Mouse (Mus musculus): ENCODE results near the gene App.

App gene

DNA sequence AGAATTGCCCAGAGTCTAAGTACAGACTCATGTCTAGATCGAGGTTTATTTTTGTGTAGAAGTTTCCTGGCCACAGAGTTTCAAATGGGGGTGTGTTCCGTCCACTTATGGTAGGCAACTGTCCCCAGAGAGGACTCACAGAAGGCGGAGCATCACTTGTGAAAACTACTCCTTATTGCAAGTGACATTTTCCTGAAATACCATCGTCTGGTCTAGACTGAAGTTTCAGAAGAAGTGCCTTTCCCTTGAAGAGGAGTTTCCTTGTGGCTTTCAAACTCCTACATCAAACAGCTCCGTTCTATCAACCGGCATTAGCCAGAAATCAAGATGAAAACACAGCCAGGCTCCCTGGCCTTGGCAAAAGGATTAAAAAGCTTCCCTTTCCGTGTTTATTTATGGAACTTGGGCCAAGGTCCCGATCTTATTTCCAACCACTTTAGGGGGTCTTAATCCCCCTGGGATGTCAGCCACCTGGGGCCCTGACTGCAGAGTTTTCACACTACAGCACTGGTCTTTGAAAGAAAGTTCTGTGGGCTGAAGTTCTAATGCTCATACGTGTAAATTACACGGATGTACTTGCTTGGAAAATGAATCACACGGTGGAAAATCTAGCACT is 187.4 kb downstream of the App start:
- in situ Hi-C loops (cut with MboI; ENCODE audit: low sequenced_read_pairs): no loop called here

DNA sequence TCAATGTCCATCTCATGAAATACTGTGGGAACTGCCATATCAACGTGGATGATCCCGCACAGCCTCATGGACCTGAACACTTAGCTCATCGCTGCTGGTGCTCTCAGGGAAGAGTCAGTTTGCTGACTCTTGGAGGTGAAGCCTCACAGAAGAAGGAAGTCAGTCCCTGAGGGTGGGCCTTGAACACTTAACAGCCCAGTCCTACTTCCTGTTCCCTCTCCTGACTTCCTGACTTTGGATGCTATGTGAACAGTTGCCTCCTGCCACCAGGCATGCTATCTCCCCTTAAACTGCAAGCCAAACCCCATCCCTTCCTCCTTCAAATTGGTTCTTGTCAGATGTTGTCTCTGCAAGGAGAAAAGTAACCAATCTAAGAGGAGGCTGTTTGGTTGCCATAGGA is 188.2 kb downstream of the App start:
- in situ Hi-C loops (cut with MboI; ENCODE audit: low sequenced_read_pairs): no loop called here

DNA sequence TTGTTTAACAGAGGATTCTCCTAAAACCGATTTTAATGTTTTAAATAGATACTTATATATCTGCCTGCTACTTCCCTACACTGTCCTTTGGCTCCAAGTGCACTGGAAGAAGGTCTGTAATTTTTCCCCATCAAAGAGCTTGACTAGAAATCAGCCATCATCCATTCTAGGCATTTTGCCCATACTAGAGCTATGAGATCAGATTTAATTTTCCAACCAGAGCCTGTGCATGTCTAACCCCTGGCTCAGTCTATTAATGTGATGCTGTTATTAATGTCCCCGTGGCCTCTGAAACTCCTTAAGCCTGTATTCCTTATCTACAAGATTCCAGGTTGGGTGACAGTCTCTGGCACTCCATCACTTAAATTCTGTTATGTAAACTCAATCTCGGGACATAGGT is 190.1 kb downstream of the App start:
- in situ Hi-C loops (cut with MboI; ENCODE audit: low sequenced_read_pairs): no loop called here

DNA sequence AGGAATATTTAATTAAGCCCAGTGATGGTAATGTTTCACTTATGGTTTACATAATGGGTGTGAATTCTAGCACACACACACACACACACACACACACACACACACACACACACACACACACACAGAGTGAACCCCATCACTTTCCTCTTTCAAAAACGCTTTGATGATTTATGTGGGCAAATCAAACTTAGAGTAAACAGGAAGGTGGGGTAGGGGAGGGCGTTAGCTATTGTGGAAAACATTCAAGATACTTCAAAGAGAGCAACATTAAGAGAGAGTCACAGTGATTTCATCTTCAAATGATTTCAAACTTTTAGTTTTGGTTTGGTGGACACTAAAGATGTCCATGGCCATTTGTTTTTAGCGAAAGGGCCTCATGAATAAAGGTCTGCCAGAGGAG is 191.0 kb downstream of the App start:
- in situ Hi-C loops (cut with MboI; ENCODE audit: low sequenced_read_pairs): no loop called here

DNA sequence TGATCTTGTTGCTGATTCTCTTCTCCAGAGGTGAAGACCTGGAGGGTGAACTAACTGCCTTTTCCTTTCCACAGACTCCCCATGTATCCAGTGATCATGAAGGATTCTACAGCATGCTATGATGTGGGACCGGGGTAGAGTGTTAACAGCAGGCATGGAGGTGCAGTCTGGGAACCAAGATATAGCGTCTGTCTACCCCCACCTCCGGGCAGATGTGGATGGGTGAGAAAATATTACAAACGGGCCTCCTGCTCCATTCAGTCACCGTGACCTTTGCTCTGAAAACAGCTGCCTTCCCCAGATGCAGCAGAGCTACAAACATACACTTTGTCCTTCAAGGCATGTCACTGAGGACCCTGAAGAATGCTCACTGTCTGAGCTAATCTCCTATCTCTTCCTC is 195.0 kb downstream of the App start:
- in situ Hi-C loops (cut with MboI; ENCODE audit: low sequenced_read_pairs): no loop called here

DNA sequence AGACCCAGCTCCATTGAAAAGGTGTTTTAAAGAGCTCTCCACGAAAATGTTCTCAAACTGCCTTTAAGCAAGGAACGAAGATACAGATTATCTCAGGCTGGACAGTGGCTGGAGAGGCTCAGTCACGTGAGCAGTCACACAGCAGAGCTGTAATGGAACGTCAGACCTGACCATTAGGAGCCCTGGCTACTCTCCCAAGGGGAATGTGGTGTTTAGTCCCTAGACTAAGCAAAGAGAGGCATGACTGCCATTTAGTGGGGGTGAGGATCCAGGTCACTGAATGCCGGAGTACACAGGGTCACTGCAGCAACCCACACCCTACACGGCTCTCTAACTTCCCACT is 199.4 kb downstream of the App start:
- in situ Hi-C loops (cut with MboI; ENCODE audit: low sequenced_read_pairs): no loop called here

DNA sequence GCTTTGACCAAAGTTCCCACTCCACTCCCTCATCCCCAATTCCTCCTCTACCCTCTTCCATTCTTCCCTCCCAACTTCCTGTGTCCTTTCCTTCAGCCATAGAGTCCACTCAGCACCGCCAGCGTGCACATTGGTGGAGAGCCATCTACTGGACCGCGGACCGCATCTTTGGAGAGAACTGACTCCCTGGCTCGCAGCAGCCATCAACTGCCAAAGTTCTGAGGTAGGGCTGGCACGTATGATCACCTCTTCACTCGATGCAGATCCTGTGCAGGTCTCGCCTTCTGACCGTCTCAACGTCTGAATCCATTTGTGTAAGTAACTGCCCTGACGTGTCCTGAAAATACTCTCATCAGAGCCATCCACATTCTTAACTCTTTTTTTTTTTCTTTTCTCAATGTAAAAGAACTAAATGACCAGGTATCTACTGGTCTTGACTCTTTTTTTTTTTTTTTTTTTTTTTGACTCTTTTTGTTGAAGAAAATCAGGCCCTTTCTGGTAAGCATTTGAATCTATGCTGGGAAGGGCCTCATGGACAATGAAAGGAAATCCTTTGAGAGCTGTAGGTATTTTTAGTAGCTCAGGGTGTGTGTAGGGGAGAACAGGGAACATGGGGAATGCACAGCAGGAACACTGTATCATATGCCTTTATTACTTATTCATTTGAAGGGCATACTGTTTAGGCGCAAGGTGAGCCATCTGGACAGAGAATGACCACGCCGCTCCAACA is 200.0 kb downstream of the App start:
- in situ Hi-C loops (cut with MboI; ENCODE audit: low sequenced_read_pairs): no loop called here

DNA sequence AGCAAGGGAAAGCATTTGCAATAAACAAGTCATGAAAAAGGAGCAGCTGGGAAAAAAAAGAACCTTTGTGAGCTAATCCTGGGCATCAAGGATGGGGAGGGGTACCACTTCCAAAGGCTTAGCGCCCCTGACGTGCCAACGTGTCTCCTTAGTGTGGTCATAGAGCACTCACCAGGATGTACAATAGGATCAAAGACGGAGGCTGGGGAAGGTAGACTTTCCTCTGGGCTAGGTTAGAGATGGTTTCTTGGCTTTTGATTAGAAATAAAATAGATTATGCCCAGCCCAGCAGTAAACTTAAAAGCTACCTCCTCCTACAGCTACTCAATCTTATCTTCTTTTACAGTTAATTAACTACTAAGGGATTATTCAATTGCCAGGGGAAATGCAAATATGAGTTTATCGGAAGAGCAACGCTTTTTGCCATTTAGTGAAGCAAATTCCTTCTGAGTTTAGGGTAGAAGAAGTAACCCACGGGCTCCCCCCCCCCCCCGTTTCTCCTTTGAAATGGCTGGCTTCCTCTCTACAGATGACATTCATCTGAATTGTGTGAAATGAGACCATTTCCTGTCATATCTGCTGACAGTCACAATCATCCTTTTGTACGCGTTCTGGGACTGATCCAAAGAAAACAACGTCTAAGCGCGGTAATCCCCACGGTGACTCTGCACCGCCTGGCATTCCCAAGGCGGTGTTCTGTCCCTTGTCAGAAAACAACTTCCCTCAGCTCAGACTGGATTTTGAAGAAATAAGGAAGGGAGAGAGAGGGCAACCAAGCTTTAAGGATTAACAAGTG is 201.8 kb downstream of the App start:
- in situ Hi-C loops (cut with MboI; ENCODE audit: low sequenced_read_pairs): no loop called here

DNA sequence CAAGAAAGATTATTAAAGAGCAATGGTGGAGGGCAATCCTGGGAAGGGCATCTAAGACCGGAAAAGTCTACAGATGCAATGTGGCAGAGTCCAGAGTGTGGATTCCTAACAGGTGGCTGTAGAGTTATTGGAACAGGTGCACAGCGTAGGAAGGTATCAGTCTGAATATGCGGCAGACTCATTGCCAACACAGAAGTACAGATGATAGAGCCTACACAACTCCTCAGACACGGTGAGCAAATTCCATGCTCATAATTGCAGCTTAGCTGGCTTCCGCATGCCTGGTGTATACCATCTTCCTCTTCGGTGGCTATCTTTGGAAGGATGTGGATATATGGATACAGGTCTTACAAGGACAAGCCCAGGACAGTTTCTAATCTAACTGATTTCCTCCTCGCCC is 204.5 kb downstream of the App start:
- in situ Hi-C loops (cut with MboI; ENCODE audit: low sequenced_read_pairs): no loop called here

DNA sequence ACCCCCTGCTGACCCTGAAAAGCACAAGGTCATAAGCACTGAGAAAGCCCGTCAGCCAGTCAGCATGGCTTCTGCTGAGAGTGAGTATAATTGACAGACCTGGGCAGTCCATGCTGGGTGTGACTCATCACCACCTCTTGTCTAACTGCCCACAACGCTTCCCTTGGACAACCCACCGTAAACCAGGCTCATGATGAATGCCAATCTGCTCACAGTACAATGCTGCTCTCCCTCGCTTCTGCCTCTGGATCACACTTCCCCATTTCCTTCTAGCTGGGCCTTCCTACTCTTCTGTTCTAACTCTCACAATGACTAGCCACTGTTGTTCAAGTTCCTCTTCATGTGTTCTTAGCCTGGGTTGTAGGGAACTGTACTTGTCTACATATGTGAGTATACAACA is 206.6 kb downstream of the App start:
- in situ Hi-C loops (cut with MboI; ENCODE audit: low sequenced_read_pairs): no loop called here

DNA sequence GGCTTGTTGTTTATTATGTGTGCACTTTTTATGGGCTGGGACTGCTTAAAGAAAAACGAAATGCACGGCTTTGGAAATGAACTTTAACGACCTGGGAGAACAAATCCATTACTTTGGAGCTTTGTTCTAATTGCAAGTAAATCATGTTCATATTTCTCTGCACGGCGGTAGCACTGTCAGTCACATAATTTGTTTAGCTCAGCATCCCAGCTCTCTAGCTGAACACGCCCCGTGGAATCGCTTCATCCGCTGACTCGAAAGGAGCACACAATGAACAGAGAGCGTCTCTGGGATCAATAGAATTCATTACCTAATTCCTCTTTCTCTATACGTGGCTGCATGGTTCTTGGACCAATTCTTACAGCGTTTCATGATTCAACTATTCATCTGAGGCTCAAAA is 207.5 kb downstream of the App start:
- in situ Hi-C loops (cut with MboI; ENCODE audit: low sequenced_read_pairs): no loop called here

DNA sequence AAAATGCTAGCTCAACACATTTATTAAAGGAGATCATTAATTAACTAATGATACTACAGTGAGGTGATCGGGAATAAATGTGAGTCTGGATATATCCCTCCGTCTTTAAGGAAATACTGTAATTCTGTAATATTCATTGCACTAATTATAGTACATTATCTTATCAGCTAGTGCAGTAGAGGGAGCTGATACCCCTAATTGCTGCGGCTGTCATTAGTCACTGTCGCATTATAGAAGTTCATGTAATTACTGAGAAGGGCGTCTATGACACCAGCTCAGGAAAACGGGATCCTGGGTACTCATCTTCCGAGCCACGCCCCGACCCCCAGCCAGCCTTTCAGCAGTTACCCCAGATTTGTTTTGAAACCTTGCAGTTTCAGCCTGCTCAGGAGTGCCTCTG is 209.6 kb downstream of the App start:
- in situ Hi-C loops (cut with MboI; ENCODE audit: low sequenced_read_pairs): no loop called here

DNA sequence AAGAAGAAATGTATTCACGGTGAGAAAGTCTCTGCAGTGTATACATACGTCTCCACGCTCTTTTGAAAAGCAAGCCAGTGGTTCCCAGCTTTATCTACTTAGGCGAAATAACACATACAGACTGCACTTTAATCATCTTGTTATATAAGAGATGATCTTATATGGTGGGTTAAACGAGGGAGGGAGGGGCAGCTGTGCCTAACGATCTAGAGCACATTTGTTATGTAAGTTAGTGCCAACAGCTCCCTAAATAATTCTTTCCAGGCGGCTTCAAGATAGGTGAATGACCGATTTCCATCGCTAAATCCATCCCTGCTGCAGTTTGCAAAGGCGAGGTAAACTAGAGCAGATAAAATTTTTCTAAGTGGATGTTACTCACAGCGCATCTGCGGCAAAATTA is 210.0 kb downstream of the App start:
- in situ Hi-C loops (cut with MboI; ENCODE audit: low sequenced_read_pairs): no loop called here

DNA sequence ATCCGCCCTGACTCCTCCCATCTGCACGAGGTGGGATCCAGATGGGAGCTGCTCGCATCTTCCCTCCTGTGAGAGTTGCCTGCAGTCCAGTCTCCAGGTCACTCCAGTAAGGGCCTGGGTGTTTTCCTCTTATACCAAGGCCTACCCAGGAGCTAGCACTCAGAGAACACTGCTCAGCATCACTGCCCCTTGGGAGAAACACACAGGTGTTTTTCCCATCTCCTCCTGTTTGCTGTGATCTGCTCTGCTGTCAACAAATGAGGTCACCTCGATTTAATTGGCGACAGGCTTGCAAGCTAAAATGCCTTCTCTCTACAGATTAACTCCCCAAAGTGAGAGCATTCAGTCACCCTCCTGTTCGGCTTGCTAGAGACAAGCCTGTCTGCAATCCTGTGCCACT is 216.3 kb downstream of the App start:
- in situ Hi-C loops (cut with MboI; ENCODE audit: low sequenced_read_pairs): loop anchor here (10.0 kb wide), 1 partner anchor 718 kb away; no protein-coding TSS in a partner anchor

DNA sequence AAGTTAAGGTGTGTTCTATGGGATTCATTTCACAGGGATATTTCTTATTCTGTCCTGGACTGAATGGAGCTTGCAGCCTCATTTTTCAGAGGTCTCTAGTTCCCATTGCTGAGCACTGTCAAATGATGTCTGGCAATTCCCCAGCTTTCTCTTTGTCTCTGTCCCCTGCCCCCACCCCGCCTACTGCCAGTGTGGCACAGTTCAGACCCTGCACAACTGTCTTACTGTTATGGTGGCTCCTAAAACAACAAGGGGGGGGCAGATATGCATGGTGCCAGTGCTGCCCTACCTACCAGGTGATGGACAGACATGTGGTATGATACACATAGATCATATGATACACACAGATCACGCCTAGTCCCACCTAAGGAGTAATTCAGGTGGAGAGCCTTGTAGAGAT is 216.9 kb downstream of the App start:
- in situ Hi-C loops (cut with MboI; ENCODE audit: low sequenced_read_pairs): loop anchor here (10.0 kb wide), 1 partner anchor 718 kb away; no protein-coding TSS in a partner anchor

DNA sequence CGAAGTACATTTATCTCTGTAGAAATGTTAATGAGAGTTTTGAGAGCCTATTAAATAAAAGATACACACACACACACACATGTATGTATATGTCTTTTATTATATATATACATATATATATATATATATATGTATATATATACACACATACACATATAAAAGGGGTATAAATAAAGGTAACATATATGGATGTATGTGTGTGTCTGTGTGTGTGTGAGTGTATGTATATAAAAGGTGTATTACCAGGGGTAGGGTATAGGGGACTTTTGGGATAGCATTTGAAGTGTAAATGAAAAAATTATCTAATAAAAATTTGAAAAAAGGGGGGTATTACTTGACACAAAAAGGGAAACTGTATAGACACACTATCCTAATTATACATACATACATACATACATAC is 217.7 kb downstream of the App start:
- in situ Hi-C loops (cut with MboI; ENCODE audit: low sequenced_read_pairs): loop anchor here (10.0 kb wide), 1 partner anchor 719 kb away; no protein-coding TSS in a partner anchor

DNA sequence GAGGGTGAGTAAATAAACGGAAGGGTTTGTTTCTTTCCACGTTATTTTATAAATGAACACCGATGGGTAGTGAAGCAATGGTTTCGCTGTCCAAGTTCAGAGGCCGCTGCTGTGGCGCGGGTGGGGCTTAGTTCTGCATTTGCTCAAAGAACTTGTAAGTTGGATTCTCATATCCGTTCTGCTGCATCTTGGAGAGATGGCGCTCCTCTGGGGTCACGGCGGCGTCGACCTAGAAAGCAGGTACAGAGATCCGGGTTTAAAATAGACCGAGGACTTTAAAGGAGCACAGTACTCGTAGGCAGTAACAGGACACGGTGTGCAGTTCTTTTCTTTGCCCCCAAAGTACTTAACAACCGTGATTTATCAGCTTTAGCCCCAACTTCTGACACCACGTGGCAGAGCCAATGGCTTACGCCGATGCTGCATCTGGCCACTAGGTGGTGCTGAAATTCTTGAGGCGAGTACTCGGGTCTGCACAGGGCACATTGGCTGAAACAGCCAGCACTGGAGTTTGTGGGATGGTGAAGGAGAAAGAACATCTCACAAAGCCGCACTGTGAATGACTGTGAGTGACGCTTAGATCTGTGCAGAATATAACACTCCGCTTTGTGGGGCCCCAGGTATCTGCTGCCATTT is 218.2 kb downstream of the App start:
- in situ Hi-C loops (cut with MboI; ENCODE audit: low sequenced_read_pairs): loop anchor here (10.0 kb wide), 1 partner anchor 719 kb away; no protein-coding TSS in a partner anchor

DNA sequence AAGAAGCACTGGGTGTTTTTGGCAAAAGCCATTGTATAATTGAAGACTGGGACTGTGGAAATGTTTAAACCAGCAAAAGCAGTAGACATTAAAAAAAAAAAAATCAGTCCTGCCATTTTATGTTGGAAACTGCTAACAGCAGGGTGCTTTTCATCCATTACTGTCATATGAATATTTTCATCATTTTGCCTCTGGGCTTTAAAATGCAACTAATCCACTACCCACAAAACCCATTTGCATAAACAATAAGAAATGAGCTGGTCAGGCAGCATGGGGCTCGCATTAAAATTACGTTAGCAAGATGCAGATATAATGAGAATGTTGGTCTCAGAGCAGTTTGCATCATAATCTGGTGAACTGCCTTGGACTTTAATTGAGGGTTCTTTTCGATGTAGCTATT is 242.5 kb downstream of the App start:
- in situ Hi-C loops (cut with MboI; ENCODE audit: low sequenced_read_pairs): no loop called here

DNA sequence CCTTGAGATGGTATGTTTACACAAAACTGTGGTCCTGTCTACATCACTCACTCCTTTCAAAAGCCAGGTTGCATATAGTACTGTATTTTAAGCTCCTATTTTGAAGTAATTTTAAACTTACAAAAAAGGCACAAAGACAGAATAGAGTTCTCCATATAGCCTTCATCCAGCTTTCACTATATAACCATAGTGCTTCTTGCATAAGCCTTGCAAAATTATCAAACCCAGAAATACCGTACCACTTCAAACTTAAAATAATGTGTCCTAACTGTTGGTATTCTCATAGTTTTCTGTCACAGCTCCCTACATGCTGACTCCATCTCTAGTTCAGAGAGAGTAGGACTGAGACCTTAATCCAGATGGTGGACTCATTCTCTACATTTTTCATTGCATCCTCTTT is 245.7 kb downstream of the App start:
- in situ Hi-C loops (cut with MboI; ENCODE audit: low sequenced_read_pairs): no loop called here

DNA sequence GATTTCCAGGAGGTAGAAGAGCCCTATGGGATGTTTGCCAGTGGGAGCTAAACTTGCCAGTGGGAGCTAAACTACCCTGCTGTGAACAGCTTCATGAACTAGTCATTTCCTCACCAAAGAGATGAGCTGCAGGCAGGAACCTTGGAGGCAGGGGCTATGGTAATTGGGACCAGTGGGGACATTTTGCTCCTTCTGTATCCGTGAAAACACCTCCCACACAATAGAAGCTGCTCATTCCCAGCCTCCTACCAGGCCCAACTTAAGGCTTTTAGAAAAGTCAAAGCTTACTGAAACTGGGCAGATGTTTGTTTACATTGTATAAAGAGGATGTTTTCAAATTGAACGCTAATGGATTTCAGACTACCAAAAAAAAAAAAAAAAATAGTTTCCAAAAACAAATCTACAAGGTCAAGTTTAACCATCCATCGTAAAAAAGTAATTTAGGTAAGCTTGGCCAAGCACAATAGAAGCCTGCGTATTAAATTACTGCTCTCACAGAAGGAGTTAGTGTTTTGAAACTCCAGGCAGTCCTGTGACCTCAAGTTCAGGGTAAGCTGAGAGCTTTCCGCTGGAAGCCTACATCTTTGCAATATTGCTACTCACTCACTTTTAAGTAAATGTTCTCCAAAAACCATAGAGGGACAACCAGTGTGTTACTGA is 253.8 kb downstream of the App start:
- in situ Hi-C loops (cut with MboI; ENCODE audit: low sequenced_read_pairs): no loop called here

DNA sequence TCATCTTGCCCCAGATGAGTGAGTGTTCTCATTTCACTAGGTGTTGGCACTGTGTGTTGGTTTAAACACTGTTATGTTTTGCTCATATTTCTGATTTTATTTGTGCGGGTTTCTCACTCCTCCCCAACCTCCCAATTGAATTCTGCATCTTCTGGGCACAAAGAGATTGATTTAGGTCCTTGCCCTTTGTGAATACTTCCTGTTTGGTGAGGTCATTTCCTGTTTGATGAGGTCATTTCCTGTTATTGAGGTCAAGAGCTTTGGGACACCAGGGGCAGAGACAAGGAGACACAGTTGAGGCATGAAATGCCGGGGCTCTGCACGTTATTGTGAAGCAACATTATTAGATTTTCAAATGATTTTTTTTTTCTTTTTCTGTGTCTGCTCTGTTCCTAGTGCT is 254.5 kb downstream of the App start:
- in situ Hi-C loops (cut with MboI; ENCODE audit: low sequenced_read_pairs): no loop called here

All from CH12F3 (cell line).